Mouse (Mus musculus) midbrain, postnatal 0 days (tissue): ENCODE measurements around the gene Fbxo21. TPM values are rescaled to one million over a fixed set of nuclear protein-coding genes. Genes with fewer than 3 reads are reported as not detected.

Experiments used
- ATAC-seq: fragments of 200-750 bp; cut with Nextera tagmentation; 2 replicates; pipeline ENCODE4 v1.8.0; 2017; ENCODE audit warnings: moderate number of reproducible peaks, mild to moderate bottlenecking, moderate TSS enrichment, moderate library complexity; ENCODE audit not compliant: low FRiP score
- DNase-seq: peaks from one replicate; pipeline ENCODE4 v3.0.0-alpha.2; 2015; ENCODE audit warnings: low spot score
- H3K27ac ChIP-seq: fragments of 300-500 bp; sonication (generic); 2 replicates; pipeline ENCODE4 v1.5.1; 2014; ENCODE audit warnings: low read depth, mild to moderate bottlenecking, low read length, mixed read lengths
- H3K27me3 ChIP-seq: fragments of 300-500 bp; sonication (generic); 2 replicates; pipeline ENCODE4 v1.6.1; 2014; ENCODE audit warnings: low read length, control low read depth, mixed read lengths; ENCODE audit not compliant: insufficient read depth
- H3K36me3 ChIP-seq: fragments of 300-500 bp; sonication (generic); 2 replicates; pipeline ENCODE4 v1.6.1; 2014; ENCODE audit warnings: low read length, control low read depth, mixed read lengths; ENCODE audit not compliant: insufficient read depth
- H3K4me1 ChIP-seq: fragments of 300-500 bp; sonication (generic); 2 replicates; pipeline ENCODE4 v1.6.1; 2014; ENCODE audit warnings: mild to moderate bottlenecking, control low read depth, antibody characterized with exemption, low read length, mixed read lengths; ENCODE audit not compliant: insufficient read depth
- H3K4me2 ChIP-seq: fragments of 300-500 bp; sonication (generic); 2 replicates; pipeline ENCODE4 v1.6.1; 2014; ENCODE audit warnings: low read depth, mild to moderate bottlenecking, low read length, mixed read lengths; ENCODE audit not compliant: poor library complexity, severe bottlenecking
- H3K4me3 ChIP-seq: fragments of 300-500 bp; sonication (generic); 2 replicates; pipeline ENCODE4 v1.5.1; 2014; ENCODE audit warnings: low read depth, mild to moderate bottlenecking, low read length, moderate library complexity
- H3K9ac ChIP-seq: fragments of 300-500 bp; sonication (generic); replicated peaks from 2 replicates; pipeline ENCODE4 v1.6.1; 2014; ENCODE audit warnings: mild to moderate bottlenecking, low read length, moderate library complexity, mixed read lengths; ENCODE audit not compliant: poor library complexity, severe bottlenecking
- H3K9me3 ChIP-seq: fragments of 300-500 bp; sonication (generic); 2 replicates; pipeline ENCODE4 v1.6.1; 2016; ENCODE audit warnings: low read length, control low read depth
- CTCF ChIP-seq: IDR thresholded peaks from 2 replicates; pipeline ENCODE4 v1.5.1; 2016; ENCODE audit warnings: antibody characterized with exemption, mild to moderate bottlenecking
- WGBS: fragments of 180-500 bp; shearing (Covaris S2); extraction: QIAGEN DNeasy Blood & Tissue Kit; methylation state at CpG from one replicate; pipeline ENCODE4 v1.1.7; 2014; 5-methylcytosine and 5-hydroxymethylcytosine counted together
- polyA plus RNA-seq: library from polyadenylated mRNA; unstranded; fragments of >200 nt; fragmentation: Nextera tagmentation; extraction: Ambion mirVana; gene quantifications from 2 replicates; pipeline ENCODE4 v1.2.1, GENCODE M21; 2015
- total RNA-seq: library from RNA; depleted of rRNA; stranded (reverse); fragments of >200 nt; gene quantifications from 2 replicates; pipeline ENCODE4 v1.2.3, GENCODE M21; 2014

Gene Fbxo21
- total and polyA plus RNA-seq, 2 experiments from 2014 or later: 156 to 203 TPM

DNA sequence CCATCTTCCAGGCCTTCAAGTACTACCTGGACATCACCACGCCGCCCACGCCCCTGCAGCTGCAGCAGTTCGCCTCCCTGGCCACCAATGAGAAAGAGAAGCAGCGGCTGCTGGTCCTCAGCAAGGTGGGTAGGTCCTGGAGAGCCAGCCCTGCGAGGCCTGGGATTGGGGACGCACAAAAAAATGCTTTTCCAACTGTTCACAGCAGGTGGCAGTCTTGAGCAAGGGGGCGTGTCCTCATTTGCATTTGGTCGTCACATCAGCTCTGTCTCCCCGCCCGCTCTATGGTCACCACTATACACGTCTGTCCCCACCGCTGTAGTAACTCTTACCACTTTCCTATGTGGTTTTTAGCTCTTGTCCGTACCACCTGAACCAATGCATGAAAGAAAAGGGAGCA, 38.3 kb upstream of the Fbxo21 start:
- ATAC-seq (no peak), DNase-seq (peak; percentile 43)
- Histone ChIP-seq H3K4me3 (no peak overlapping the region), H3K27me3 (0 out of 2 replicates have a peak, but pooled peaks cover 4% of the 10 kb centered on the region), H3K9ac (no peak overlapping the region), H3K9me3 (no peaks in the 10 kb centered on the region), H3K36me3 (no peaks in the 10 kb centered on the region), H3K4me2 (no peak overlapping the region), H3K4me1 (no peaks in the 10 kb centered on the region), H3K27ac (no peak overlapping the region)
- 12% methylated on average over 14 of the region's 14 CpGs for WGBS
- peak; percentile 76 for TF ChIP-seq CTCF

DNA sequence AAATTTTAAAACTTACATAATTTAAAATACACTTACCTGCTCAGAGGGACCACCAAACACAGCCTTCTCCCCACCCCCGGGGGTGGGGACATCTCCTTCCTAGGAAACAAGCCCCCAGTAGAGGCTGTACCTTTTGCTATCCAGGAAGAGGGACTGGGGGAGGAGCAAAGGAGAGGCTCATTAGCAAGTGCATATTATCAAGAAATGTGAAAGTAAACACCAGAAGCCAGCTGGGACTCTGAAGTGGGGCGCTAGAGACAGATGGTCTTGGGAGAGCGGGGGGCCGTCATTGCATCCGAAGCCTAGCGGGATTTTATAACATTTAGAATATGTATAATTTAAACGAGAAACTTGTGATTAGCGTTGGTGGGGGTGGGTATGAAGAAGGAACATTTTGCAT, 37.1 kb upstream of the Fbxo21 start:
- H3K9ac ChIP-seq: no peak overlapping the region
- H3K4me3 ChIP-seq: no peak overlapping the region
- H3K36me3 ChIP-seq: no peaks in the 10 kb centered on the region
- TF ChIP-seq CTCF: no peak
- 78% methylated on average over 8 of the region's 8 CpGs for WGBS
- H3K9me3 ChIP-seq: no peaks in the 10 kb centered on the region
- DNase-seq (no peak), ATAC-seq (no peak)
- H3K27me3 ChIP-seq: 0 out of 2 replicates have a peak, but pooled peaks cover 4% of the 10 kb centered on the region
- no peak overlapping the region for H3K27ac ChIP-seq
- H3K4me1 ChIP-seq: no peaks in the 10 kb centered on the region
- no peak overlapping the region for H3K4me2 ChIP-seq

DNA sequence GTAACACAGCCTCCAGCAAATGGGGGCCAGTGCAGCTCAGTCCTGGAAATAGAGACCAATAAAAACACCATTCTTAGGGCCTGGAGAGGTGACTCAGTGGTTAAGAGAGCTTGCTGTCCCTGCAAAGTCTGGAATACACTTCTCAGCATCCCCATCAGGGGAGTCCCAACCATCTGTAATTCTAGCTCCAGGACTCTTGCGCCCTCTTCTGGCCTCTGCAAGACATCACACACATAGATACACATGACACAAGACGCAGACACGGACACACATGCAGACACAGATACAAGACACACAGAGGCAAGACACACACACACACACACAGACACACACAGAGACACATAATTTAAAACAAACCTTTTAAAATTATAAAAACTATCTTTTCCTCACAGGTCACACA, 35.0 kb upstream of the Fbxo21 start:
- no peak overlapping the region for H3K27ac ChIP-seq
- peak; percentile 10 for DNase-seq
- WGBS: 71% methylated on average over 3 of the region's 3 CpGs
- TF ChIP-seq CTCF: peak; percentile 66
- no peak overlapping the region for H3K9ac ChIP-seq
- no peaks in the 10 kb centered on the region for H3K36me3 ChIP-seq
- H3K27me3 ChIP-seq: 0 out of 2 replicates have a peak, but pooled peaks cover 4% of the 10 kb centered on the region
- ATAC-seq: no peak
- H3K9me3 ChIP-seq: no peaks in the 10 kb centered on the region
- no peaks in the 10 kb centered on the region for H3K4me1 ChIP-seq
- no peak overlapping the region for H3K4me3 ChIP-seq
- no peak overlapping the region for H3K4me2 ChIP-seq

DNA sequence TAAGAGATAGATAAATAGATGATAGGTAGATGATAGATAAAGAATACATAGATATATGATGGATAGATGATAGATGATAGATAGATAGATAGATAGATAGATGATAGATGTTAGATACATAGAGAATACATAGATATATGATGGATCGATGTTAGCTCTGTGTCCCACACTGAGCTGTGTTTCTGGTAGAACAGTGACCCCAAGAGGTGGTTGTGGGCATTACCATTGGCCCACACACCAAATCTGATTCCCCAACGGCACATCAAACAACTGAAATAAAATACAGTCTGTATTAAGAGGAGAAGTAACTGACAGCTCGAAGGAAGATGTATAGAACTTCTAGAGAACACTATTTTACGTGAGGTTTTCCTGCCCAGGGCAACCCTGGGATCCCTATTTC, 29.9 kb upstream of the Fbxo21 start:
- no peak for ATAC-seq
- H3K4me2 ChIP-seq: no peak overlapping the region

DNA sequence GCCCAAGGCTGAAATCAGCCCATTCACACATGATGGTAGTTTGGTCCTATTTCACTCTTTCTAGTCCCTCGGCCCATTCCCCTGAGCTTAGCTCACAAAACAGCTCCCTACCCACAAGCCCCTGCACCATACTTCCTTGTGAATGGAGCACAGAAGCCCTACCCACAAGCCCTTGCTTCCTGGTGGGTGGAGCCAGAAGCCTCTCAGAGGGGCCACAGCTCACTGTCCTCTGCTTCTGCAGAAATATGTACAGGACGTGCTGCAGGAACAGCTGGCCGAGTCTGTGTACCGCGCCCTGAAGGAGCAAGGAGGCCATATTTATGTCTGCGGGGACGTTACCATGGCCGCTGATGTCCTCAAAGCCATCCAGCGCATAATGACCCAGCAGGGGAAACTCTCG, 27.1 kb upstream of the Fbxo21 start:
- TF ChIP-seq CTCF: no peak
- no peak for ATAC-seq
- no peak overlapping the region for H3K27ac ChIP-seq
- H3K4me3 ChIP-seq: no peak overlapping the region
- H3K27me3 ChIP-seq: no peaks in the 10 kb centered on the region
- no peak overlapping the region for H3K4me2 ChIP-seq
- H3K9ac ChIP-seq: no peak overlapping the region
- WGBS: 72% methylated on average over 10 of the region's 10 CpGs
- H3K9me3 ChIP-seq: no peaks in the 10 kb centered on the region
- DNase-seq: no peak
- no peaks in the 10 kb centered on the region for H3K4me1 ChIP-seq
- no peaks in the 10 kb centered on the region for H3K36me3 ChIP-seq

More for the DNA sequence above, 29.9 kb upstream of the Fbxo21 start:
- peak; percentile 67 for DNase-seq
- H3K4me1 ChIP-seq: no peaks in the 10 kb centered on the region
- H3K27ac ChIP-seq: no peak overlapping the region
- no peaks in the 10 kb centered on the region for H3K36me3 ChIP-seq
- no peaks in the 10 kb centered on the region for H3K9me3 ChIP-seq
- 15% methylated on average over 4 of the region's 4 CpGs for WGBS
- H3K9ac ChIP-seq: no peak overlapping the region
- no peak overlapping the region for H3K4me3 ChIP-seq
- no peaks in the 10 kb centered on the region for H3K27me3 ChIP-seq
- peak; percentile 93 for TF ChIP-seq CTCF

DNA sequence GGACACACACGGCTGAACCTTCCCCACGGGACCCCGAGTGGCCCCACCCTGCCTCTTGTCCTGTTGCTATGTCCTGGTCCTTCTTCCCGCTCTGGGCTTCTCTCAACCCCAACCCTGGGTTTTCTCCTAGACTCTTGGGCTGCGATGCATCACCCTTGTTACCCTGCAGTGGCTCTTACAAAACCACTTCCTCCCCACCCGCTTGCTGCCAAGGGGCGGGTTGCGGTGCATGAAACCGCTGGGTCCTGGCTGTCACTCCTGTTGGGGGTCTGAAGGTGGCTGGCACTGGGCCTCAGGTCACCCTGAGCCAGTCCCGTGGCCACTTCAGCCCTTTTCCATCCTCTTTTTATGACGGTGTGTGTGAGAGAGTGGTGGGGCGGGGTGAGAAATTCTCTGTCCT, 22.6 kb upstream of the Fbxo21 start:
- Histone ChIP-seq H3K27ac (no peak overlapping the region), H3K27me3 (no peaks in the 10 kb centered on the region), H3K9ac (no peak overlapping the region), H3K4me1 (no peaks in the 10 kb centered on the region), H3K9me3 (no peaks in the 10 kb centered on the region), H3K36me3 (no peaks in the 10 kb centered on the region), H3K4me2 (no peak overlapping the region), H3K4me3 (no peak overlapping the region)
- DNase-seq (no peak), ATAC-seq (no peak)
- TF ChIP-seq CTCF: no peak
- WGBS: 88% methylated on average over 12 of the region's 12 CpGs
